Mouse (Mus musculus) heart, postnatal 0 days (tissue): Measurements from ENCODE around the gene Gm13030.

Experiments
- CTCF ChIP-seq: IDR thresholded peaks from 2 replicates; pipeline ENCODE4 v1.5.1; 2016; ENCODE audit warnings: antibody characterized with exemption, control low read depth, low read depth
- EP300 ChIP-seq: IDR thresholded peaks from 2 replicates; pipeline ENCODE4 v1.6.1; 2016; ENCODE audit warnings: antibody characterized with exemption, low read depth

DNA sequence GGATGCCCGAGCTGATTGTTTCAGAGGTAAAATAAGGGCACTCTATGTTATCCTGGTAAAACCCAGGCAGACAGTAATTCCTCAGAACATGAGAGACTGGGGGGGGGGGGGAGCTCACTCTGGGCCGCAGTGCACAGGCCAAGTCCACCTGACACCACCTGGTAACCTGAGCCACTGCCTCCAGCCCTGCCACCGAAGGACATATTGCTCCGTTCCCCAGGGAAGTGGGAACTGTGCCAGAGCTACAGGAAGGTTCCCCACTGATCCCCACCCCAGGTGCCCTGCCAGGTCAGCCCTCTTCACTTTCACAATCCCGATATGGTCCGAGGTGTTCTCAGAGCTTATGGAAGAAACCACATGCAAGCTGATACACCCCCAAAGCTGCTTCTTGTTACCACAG lies 18.9 kb upstream of the Gm13030 start:
- TF ChIP-seq EP300 (no peak), CTCF (no peak)
